Mouse (Mus musculus) splenic B cell, adult 2 months (primary cell): ENCODE results near the gene Evx2.

Experiments
- DNase-seq: peaks from one replicate; pipeline ENCODE4 v3.0.0-alpha.2; 2011; ENCODE audit warnings: low read depth, low spot score
- H3K27me3 ChIP-seq: 2 replicates; pipeline ENCODE4 v1.6.1; 2012; ENCODE audit warnings: mild to moderate bottlenecking, low read length, moderate library complexity, mixed read lengths; ENCODE audit not compliant: control insufficient read depth, poor library complexity, insufficient read depth, severe bottlenecking
- H3K36me3 ChIP-seq: 2 replicates; pipeline ENCODE4 v1.6.1; 2012; ENCODE audit warnings: mild to moderate bottlenecking, low read length, moderate library complexity, mixed read lengths; ENCODE audit not compliant: control insufficient read depth, poor library complexity, insufficient read depth, severe bottlenecking

Gene Evx2

DNA sequence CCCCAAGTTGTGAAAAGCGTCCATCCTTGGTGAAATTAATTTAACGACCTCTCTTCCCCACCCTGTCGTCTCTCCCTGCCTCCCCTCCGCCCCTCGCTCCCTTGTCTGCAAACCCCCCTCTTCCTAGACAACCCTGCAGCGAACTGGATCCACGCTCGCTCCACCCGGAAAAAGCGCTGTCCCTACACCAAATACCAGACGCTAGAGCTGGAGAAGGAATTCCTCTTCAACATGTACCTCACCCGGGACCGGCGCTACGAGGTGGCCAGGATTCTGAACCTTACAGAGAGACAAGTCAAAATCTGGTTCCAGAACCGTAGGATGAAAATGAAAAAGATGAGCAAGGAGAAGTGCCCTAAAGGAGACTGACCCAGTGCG is 39.7 kb upstream of the Evx2 start:
- Histone ChIP-seq H3K36me3 (no peaks in the 10 kb centered on the region), H3K27me3 (no peaks in the 10 kb centered on the region; the same call in none of the 2 replicates)
- DNase-seq, result no peak

DNA sequence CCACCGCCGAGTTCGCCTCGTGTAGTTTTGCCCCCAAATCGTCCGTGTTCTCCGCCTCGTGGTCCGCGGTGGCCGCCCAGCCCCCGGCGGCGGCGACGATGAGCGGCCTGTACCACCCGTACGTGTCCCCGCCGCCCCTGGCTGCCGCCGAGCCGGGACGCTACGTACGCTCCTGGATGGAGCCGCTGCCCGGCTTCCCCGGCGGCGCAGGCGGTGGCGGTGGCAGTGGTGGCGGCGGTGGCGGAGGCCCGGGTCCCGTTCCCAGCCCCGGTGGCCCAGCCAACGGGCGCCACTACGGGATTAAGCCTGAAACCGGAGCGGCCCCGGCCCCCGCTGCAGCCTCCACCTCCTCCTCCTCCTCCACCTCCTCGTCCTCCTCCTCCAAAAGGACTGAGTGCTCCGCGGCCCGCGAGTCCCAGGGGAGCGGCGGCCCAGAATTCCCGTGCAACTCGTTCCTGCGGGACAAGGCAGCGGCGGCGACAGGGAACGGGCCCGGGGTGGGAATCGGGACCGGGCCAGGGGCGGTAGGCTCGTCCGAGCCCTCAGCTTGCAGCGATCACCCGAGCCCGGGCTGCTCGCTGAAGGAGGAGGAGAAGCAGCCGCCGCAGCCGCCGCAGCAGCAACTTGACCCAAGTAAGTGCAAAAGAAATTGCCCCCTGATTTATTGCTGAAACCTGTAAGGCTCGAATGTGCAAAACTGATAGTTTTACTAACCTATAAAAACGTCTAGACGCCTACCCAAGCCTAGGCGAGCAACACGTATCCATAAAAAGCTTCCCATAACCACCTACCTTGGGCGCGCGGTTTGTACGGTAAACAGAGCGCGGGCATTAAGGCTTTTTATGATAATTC is 39.1 kb upstream of the Evx2 start:
- no peaks in the 10 kb centered on the region for H3K36me3 ChIP-seq
- DNase-seq, result no peak
- H3K27me3 ChIP-seq, result no peaks in the 10 kb centered on the region; the same call in none of the 2 replicates

DNA sequence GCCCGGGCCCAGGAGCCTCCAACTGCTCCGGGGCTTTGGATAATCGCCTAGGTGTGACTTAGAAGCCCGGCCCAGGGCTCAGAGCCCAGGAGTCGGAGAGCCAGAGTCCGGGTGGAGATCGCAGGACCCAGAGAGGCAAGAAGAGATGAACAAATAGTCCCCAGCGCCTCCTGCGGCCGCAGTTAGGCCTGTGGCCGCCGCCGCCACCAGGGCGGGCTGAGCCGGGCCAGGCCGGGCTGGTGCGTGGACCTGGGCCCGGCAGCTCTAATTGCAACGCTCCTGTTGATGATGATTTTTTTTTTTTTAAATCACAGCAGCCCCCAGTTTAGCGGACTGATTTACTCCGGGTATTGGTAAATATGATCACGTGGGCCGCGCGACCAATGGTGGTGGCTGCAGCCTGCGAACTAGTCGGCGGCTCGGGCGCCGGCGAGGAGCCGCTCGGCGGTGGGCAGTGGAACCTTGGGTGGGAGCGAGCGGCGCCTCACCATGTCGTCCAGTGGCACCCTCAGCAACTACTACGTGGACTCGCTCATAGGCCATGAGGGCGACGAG is 38.3 kb upstream of the Evx2 start, which contains the start of gene Hoxd9:
Gene Hoxd9, plus strand, starts transcription at position 161 of the 555 bp plus-strand sequence.
- DNase-seq, result no peak
- Histone ChIP-seq H3K27me3 (no peaks in the 10 kb centered on the region; the same call in none of the 2 replicates), H3K36me3 (no peaks in the 10 kb centered on the region)

DNA sequence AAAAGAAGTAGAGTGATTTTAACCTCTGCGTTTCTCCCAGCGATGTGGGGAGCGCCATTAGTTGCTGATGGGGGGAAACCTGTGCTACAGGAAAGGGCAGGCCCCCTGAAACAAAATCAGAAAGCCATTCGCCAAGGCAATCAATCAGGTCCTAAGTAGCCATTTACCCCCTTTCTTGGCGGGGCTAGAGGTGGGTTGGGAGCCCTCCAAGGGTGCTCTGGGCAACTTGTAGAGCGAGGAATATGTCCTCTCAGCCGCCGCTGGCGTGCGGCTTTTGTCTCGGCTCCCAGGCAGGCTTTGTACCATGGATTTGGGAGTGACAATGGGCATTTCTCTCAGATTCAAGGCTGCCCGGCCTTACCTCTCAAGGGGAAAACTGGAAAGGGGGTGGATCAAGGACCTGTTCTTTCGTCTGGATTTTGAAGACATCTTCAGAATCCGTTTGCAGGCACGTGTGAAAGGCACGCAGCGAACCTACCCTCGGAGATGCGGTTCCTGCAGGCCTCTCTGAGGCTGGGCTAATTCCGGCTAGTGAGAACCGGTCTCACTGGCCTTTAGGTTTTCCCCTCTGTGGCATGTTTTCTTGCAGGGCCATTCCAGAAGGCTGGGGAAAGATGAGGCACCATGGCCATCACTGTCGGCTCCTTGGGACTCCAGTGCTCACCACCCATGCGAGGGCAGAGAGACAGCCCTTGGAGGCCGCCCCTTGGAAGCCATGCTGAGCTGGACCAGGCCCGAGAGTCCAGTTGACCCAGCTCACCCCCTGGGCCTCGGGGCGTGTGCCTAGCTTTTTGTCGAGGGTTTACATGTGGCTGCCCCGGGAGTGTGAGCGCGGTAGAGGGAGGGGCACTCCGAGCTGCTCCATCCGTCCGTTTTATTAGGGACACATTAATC is 37.3 kb upstream of the Evx2 start:
- no peak for DNase-seq
- Histone ChIP-seq H3K36me3 (no peaks in the 10 kb centered on the region), H3K27me3 (no peaks in the 10 kb centered on the region; the same call in none of the 2 replicates)

DNA sequence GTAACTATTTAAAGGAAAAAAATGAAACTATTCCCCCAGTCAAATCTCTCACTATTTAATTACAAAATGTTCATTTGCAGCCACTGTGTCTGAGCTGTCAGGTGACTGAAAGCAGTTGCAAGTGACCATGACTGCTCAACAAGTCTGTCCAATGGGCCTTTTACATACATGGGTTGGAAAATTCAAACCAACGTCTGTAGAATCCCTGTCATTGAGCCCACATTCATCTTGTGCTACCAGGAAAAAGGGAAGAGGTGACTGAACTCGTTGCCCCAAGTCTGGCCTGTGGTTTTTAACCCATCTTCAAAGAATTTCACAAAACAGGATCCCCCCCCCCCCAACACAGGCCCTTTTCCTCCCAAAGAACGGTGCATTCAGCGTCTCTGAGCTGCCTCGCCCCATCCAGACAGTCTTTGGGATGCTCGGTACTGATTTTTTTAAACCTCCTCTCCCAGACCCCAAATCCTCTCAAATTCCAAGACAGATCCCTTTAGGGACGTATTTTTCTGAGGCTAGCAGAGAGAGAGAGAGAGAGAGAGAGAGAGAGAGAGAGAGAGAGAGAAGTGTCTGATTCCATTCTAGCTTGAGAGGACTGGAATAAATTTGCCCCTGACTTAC is 36.6 kb upstream of the Evx2 start:
- H3K27me3 ChIP-seq, result no peaks in the 10 kb centered on the region; the same call in none of the 2 replicates
- H3K36me3 ChIP-seq, result no peaks in the 10 kb centered on the region
- no peak for DNase-seq

DNA sequence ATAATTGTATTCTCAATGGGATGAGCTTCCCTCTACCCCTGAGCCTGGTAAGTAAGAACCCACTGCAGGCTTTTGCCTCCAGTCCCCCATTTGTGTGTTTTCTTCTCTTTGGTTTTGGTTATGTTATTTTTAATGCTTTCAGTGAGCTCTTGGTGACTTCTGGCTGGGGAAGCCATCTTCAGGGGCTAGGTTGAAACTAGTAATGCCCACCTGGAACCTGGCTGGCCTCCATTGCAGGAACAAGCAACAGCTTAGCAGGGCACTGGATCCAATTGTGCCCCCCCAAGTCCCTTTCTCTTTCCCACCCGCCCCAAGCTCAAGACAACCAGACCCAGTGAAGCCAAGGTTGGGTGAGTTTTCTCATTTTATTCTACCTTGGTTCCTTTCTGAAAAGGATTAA is 36.0 kb upstream of the Evx2 start:
- H3K27me3 ChIP-seq, result no peaks in the 10 kb centered on the region; the same call in none of the 2 replicates
- no peak for DNase-seq
- no peaks in the 10 kb centered on the region for H3K36me3 ChIP-seq

DNA sequence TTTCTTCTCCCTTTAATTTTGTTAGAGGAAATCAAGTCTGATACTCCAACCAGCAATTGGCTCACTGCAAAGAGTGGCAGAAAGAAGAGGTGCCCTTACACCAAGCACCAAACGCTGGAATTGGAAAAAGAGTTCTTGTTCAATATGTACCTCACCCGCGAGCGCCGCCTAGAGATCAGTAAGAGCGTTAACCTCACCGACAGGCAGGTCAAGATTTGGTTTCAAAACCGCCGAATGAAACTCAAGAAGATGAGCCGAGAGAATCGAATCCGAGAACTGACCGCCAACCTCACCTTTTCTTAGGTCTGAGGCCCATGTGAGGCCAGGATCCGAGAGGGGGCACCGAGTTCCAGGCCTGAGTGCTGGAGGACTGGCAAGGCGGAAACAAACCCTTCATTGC is 34.7 kb upstream of the Evx2 start:
- DNase-seq, result no peak
- Histone ChIP-seq H3K27me3 (no peaks in the 10 kb centered on the region; the same call in 1 of the 2 replicates), H3K36me3 (no peaks in the 10 kb centered on the region)

DNA sequence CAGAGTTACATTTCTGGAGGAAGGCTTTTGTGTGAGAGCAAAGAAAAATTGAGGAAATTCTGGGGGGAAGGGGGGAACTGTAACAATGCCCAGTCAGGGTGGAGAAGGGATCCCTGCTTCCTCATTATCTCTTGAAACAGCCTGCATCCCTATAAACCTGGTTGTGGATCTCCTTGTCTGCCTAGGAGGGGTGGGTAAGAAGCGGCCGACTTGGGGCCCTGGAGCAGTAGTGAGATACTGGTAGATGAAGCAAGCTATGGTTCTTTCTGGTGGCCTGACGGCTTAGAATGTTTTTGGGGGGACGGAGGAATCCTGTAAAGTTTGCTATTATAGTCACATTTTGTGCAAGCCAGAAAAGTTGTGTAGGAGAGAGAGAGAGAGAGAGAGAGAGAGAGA is 34.1 kb upstream of the Evx2 start:
- DNase-seq, result no peak
- no peaks in the 10 kb centered on the region; the same call in 1 of the 2 replicates for H3K27me3 ChIP-seq
- H3K36me3 ChIP-seq, result no peaks in the 10 kb centered on the region

DNA sequence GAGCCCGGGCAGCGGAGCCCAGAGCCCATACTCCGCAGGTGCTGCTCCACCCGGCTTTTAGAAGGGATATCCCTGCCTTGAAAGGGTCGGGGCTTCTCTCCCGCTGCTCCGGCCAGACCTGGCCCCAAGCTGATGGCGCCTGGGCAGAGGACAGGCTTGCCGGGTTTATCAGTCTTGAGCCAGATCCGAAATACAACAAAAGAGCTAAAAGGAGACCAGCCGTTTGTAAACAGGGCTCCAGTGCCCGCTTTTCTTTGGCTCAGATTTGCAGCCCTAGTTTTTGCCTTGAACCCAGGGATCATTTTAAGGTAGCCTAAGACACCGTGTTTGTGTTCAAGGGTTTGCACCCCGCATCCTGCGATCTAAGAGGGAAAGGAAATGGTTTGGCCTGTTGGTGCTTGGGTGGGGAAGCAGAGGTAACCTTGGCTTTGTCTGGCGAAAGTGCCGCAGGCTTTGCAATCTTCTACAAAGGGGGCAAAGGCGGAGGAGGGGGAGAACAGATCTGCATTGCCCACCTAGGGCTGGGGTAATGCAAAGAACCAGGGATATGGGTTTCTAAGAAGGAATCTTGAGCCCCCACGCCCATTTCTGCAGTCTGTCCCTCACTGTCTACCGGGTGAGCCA is 33.6 kb upstream of the Evx2 start:
- no peak for DNase-seq
- no peaks in the 10 kb centered on the region for H3K36me3 ChIP-seq
- peaks cover 2% of the 10 kb centered on the region; the same call in 1 of the 2 replicates for H3K27me3 ChIP-seq

DNA sequence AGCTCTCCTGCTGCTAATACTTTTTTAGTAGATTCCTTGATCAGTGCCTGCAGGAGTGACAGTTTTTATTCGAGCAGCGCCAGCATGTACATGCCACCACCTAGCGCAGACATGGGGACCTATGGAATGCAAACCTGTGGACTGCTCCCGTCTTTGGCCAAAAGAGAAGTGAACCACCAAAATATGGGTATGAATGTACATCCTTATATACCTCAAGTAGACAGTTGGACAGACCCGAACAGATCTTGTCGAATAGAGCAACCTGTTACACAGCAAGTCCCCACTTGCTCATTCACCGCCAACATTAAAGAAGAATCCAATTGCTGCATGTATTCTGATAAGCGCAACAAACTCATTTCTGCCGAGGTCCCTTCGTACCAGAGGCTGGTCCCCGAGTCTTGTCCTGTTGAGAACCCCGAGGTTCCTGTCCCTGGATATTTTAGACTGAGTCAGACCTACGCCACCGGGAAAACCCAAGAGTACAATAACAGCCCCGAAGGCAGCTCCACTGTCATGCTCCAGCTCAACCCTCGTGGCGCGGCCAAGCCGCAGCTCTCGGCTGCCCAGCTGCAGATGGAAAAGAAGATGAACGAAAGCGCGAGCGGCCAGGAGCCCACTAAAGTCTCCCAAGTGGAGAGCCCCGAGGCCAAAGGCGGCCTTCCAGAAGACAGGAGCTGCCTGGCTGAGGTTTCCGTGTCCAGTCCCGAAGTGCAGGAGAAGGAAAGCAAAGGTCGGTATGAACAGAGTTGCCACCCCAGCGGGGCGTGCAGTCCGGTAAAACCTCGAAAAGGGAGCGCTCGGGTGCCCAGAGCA is 32.8 kb upstream of the Evx2 start:
- no peak for DNase-seq
- Histone ChIP-seq H3K36me3 (no peaks in the 10 kb centered on the region), H3K27me3 (peaks cover 2% of the 10 kb centered on the region; the same call in 1 of the 2 replicates)

DNA sequence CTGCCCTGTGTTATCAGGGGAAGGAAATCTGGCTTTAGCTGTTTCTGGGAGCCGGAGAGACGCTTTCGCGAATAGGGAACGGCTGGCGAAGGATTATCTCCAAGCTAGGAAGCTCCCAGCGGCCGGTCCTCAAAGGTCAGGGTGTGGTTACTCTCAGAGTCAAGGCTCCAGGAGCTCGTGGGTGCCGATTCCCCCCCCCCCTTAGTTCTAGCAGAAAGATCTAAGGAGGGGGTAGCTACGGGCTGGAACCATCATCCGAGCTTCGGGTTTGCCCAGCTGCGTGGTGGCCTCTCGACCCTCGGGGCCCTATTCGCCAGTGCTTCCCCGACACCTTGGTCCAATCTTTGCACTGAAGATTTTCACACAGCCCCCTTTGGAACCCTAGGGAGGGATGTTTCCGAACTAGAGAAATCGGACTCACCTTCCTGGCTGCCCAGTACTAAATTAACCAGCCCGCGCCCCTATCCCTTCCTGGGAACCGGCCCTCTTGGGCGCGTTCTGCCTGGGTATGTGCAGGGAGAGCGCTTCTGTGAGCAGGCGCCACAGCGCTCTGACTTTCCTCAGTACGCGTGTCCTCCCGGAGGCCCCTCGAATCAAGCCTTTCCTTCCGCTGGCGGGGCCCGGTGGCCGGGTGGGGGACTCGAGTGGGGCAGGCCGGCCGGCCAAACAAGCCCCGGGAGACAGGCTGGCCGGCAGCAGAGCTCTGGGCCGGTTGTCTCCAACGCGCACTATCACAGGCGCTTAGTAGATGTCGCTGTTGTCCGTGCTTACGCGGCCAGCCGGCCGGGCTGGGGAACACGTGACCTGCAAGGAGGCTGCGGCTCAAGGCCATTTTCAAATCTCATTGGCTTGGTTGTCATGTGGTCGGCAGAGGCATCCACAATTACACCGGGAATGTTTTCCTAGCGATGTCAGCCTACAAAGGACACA is 31.9 kb upstream of the Evx2 start, which contains the start of gene Hoxd10:
Gene Hoxd10, plus strand, starts transcription at position 903 of the 930 bp plus-strand sequence.
- no peaks in the 10 kb centered on the region for H3K36me3 ChIP-seq
- H3K27me3 ChIP-seq, result peaks cover 2% of the 10 kb centered on the region; the same call in 1 of the 2 replicates
- no peak for DNase-seq

DNA sequence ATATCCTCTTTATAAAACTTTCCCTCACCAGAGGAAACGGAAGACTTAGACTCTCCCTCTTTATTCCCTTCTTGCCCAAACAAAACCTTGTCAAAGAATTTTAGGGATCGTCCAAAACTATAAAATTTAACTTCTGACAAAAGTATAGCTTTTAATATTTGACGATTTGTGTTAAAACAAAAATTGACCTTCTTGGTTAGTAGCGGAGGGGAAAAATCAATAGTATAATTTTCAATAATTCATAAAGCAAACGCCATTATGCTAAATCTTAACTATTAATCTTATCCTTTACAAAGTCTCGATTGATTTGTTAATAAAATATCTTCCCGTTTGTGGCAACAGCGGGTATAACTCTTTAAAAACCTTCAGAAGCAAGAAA is 31.0 kb upstream of the Evx2 start:
- DNase-seq, result no peak
- H3K27me3 ChIP-seq, result peaks cover 2% of the 10 kb centered on the region; the same call in 1 of the 2 replicates
- no peaks in the 10 kb centered on the region for H3K36me3 ChIP-seq
